Mouse (Mus musculus): Measurements from ENCODE around the gene Olfr417.
"Not testable (repeated sequence)": the region's sequence is repeated elsewhere in the genome, so short reads cannot be mapped to it uniquely, and the experiment has no call there.

Olfr417 gene

GRCm38 (mm10) chr1:174364882-174365451 lies at the start of gene Olfr417:
Gene Olfr417 (plus strand): TSS chr1:174365122.
- no peak for DNase-seq (ENCODE audit: low spot score)

- DNase-seq (ENCODE audit: low spot score): no peak
Measured at GRCm38 (mm10) chr1:174317308-174317707, 47.6 kb upstream of the Olfr417 start.

- DNase-seq (ENCODE audit: low spot score): no peak
Measured at GRCm38 (mm10) chr1:174330218-174330617, 34.7 kb upstream of the Olfr417 start, which contains the start of gene Mptx1. Gene Mptx1 (plus strand): TSS chr1:174330518.

- DNase-seq (ENCODE audit: low spot score): not testable (repeated sequence)
Measured at GRCm38 (mm10) chr1:174353636-174354035, 11.3 kb upstream of the Olfr417 start.

GRCm38 (mm10) chr1:174354640-174355039 lies 10.3 kb upstream of the Olfr417 start:
- DNase-seq (ENCODE audit: low spot score): no peak

GRCm38 (mm10) chr1:174373799-174374198 lies 8.9 kb downstream of the Olfr417 start:
- DNase-seq (ENCODE audit: low spot score): no peak

- DNase-seq (ENCODE audit: low spot score): no peak
Measured at GRCm38 (mm10) chr1:174390746-174391145, 25.8 kb downstream of the Olfr417 start, which contains the start of gene Olfr248. Gene Olfr248 (plus strand): TSS chr1:174391046.

GRCm38 (mm10) chr1:174422959-174423358 lies 58.0 kb downstream of the Olfr417 start:
- DNase-seq (ENCODE audit: low spot score): no peak

- no peak for DNase-seq (ENCODE audit: low spot score)
Measured at GRCm38 (mm10) chr1:174423764-174424163, 58.8 kb downstream of the Olfr417 start, which contains the start of gene Olfr414. Gene Olfr414 (plus strand): TSS chr1:174424064.

Data from ovary, adult 18-20 months (tissue).